Mouse (Mus musculus) left cerebral cortex, postnatal 25 days (tissue): ENCODE data around the gene Mmab. TPM values are rescaled to one million over a fixed set of nuclear protein-coding genes. Genes with fewer than 3 reads are reported as not detected.

ENCODE experiments used
- DNase-seq, 2 experiments: peaks; one replicate each; pipeline ENCODE4 v3.0.0; 2022; ENCODE audit warnings: low spot score in 2 of 2, mixed read lengths in 1 of 2
- intact Hi-C: fragments of 180-260 bp; cut with DNase I; formaldehyde crosslinking; loops from one replicate; pipeline ENCODE4 v1.15.1; 2025
- total RNA-seq, 2 experiments: library from RNA; stranded (reverse); gene quantifications; 2 replicates each; pipeline ENCODE4 v1.2.3; 2021

Mmab gene
- total RNA-seq, 2 experiments from 2014 or later: 19.2 to 20.3 TPM

DNA sequence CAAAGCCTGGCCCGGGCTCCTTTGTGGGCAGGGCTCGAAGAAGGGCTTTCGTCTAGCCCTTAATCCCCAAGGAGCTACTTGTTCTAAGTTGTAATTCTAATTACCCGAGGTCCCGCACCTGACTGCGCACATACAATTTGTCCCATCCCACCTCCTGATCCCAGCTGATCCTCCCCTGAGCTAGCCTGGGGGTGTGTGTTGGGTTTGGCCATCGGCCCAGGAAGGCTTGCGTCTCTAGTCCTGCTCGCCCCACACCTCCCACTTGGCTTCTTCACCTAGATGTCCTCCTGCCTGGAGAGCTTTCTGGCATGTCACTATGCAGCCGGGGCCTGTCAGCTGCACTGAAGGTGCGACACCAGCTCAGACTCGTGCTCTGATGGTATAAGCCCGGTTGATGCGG lies 8.3 kb downstream of the Mmab start:
- intact Hi-C loops: no loop called here
- DNase-seq: no peak

GRCm38 (mm10) chr5:114434359-114434758 lies 9.5 kb downstream of the Mmab start:
- intact Hi-C loops: no loop called here
- no peak for DNase-seq

GRCm38 (mm10) chr5:114429781-114430180 lies 14.1 kb downstream of the Mmab start:
- intact Hi-C loops: no loop called here
- DNase-seq: no peak

GRCm38 (mm10) chr5:114428621-114429020 lies 15.2 kb downstream of the Mmab start:
- intact Hi-C loops: no loop called here
- DNase-seq: no peak

DNA sequence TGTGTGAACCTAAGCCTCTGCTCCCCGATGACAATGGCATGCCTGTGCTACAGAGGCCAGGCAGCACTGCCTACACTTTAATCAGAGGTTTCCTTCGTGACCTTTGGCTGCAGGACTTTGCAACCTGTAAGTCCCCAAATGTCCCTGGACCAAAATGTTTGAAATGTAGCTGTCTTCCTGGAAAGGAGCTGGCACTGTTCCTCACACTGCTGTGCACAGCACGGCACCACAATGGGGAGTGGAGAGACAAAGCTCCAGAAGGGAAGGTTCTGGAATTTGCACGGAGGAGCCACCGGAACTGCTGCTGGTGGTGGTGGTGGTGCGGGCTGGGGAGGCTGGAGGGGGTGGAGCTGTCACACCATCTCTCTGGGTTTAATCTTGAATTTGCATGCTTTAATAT lies 17.1 kb downstream of the Mmab start:
- intact Hi-C loops: no loop called here
- no peak for DNase-seq

DNA sequence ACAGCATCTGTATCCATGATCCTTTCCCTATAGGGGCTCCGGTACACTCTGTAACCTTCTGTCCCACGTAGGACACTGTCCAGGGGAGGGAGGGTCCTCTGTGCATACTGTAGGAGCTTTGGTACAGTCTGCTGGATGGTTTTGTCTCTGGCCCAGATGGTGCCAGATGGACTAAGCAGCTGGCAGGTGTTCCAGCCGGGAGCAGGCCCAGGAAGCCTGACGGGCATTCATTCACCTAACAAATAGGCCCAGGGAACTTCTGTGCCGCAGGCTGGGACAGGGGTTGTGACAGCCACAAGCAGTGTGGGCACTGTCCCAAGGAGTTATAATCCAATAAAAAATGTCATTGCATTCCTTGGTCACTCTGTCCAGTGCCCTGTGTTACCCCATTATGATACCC lies 19.9 kb downstream of the Mmab start:
- DNase-seq: no peak

DNA sequence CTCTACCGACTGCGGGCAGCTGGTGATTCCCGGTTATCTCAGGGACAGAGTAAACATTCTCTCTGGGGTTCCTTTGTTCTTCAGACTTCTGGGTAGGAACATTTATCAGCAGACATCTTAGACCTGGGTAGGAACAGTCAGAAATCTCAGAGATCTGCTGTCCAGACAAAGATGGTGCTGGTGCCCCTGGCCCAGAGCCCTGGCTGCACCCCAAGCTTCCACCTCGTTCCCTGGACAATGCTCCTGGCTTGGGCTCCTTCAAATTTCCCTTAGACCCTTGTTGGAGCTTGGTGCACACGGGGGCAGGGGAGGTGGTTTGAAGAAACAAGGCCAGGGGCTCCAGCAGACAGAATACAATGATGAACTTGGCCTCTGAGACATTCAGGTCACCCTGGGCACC lies 21.3 kb downstream of the Mmab start:
- DNase-seq: no peak
- intact Hi-C loops: no loop called here

More for the DNA sequence above, 19.9 kb downstream of the Mmab start:
- intact Hi-C loops: no loop called here

GRCm38 (mm10) chr5:114421561-114422298 lies 22.1 kb downstream of the Mmab start:
- DNase-seq: no peak
- intact Hi-C loops: no loop called here

DNA sequence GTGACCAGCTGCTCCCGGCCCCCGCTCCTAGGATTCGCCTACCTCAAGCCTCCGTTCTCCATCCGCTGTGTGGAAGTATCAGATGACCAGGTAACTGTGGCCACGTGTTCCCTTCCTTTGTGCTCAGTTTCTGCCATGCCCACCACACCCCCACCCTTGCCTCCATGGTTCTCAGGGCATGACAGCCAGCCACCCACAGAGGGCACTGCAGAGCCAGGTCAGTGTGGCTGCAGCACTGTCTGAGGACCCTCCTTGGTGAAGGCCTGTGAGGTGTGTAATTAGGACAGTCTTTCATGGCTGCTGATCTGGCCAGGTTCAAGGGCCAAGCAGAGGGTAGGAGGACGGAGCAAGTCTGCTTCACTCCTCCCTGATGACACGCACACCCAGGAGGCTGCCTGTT lies 25.3 kb downstream of the Mmab start:
- no peak for DNase-seq
- intact Hi-C loops: no loop called here

DNA sequence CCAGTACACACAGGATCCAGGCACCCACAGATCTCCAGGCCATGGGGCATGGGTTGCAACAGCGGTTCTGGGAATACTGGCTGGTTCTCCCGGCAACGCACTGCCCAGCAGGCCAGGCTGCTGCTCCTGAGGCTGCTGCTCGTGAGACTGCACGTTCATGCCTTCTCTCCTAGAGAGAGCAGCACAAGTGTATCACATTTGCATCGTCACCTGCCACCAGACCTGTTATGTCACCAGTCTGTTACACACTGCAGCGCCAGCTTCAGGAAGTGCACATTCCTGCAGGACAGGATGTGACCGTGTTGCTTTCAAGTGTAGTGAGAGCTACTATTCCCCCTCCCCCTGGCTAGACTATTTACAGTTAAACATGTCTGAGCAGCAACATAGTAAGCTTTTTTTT lies 27.0 kb downstream of the Mmab start:
- intact Hi-C loops: no loop called here
- no peak for DNase-seq

DNA sequence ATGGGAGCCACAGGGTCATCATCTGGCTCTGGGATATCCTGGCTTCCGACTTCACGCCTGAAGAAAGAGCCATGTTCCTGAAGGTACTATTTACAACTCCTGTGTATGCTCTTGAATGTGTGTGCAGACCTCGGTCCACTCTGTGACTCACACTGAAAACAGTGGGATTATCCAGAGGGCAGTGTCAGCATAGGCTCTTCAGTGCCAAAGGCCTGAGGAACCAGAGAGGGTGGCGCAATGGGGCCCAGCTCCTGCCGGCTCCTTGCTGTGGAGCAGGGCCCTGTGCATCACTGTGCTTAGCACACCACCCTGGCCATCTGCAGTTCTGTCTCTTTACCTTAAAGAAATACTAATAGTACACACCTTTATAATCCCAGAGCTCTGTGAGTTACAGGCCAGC lies 28.3 kb downstream of the Mmab start:
- intact Hi-C loops: no loop called here
- no peak for DNase-seq

- intact Hi-C loops: no loop called here
- no peak for DNase-seq
Measured at GRCm38 (mm10) chr5:114413067-114413735, 30.7 kb downstream of the Mmab start.

DNA sequence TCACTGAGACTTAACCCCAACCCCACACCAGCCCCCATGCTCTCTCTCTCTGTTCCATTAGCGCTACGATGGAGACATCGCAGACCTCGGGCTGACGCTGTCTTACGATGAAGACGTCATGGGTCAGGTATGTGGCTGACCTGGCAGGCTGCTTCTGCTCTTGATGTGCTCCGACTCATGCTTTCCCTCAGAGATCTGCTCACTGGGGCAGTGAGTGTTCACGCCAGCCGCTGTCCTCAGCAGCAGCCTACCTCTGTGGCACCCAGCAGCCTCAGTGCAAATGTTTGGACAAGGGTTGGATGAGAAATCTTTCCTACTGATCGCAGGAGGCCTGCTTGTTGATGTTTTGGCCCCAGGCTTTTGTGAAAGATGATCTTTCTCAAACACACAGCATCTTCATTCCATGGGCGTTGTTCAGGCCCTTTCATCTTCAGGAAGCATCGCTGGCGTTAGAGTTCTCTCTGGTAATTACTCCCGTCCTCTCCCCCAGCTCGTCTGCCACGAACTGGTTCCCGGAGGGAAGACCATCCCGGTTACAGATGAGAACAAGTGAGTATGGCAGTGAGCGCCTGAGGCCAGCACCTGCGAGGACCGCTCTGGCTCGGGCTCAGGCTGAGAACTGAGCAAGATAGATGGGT lies 31.4 kb downstream of the Mmab start:
- no peak for DNase-seq
- intact Hi-C loops: no loop called here

DNA sequence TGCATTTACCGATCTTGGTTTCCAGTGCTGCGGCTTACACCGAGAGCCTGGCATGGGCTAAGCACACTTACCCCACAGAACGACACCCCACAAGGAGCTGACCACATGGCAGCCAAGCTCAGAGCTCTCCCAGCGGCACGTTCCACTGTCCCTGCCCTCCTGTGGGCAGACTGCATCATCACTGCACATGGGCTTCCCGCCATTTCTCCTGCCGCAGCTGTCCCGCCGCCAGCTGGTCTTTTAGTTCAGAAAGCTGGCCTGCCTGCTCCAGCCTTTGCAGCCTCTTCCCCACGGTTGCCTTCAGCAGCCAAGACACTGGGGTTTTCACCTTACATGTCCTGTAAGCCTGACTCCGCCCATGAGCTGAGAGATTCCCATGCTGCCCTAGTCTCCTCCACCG lies 33.4 kb downstream of the Mmab start:
- intact Hi-C loops: no loop called here
- no peak for DNase-seq

DNA sequence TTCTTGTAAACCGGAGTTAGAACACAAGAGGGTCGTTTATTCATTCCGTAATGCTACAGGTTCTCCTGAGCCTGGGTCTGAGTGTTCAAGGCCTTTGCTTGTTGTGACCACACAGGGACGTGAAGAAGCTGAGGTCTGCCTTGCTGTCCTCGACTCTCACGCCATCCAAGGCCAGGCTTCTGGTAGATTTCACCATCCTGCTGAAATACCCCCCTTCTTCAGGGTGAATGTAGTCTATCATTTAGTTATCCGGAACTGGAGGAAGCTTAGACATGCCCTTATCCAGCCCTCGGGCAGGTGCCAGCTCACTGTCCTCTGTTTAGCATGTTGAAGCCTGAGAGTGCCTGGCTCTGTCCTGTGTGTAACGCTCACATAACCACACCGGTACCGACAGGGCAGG lies 35.0 kb downstream of the Mmab start:
- intact Hi-C loops: no loop called here
- DNase-seq: no peak

- intact Hi-C loops: no loop called here
- DNase-seq: no peak
Measured at GRCm38 (mm10) chr5:114407810-114408209, 36.0 kb downstream of the Mmab start.

DNA sequence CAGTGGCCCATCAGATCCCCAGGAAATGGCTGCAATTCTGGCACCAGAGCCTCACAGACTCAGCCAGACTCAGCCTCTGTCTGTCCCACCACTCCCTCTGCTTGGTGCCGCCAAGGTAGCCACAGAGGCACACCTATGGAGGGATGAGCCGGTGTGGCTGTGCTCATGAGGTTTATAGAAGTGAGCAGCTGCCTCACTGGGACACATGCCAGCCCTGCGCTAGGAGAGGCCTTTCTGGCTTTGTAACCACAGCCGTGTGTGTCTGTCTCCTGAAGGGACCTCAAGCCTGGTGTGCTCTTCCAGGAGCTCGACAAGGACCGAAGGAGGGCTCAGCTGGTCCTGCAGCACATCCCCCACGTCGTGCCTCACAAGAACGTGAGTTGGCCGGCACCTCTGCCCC lies 36.6 kb downstream of the Mmab start:
- intact Hi-C loops: no loop called here

DNA sequence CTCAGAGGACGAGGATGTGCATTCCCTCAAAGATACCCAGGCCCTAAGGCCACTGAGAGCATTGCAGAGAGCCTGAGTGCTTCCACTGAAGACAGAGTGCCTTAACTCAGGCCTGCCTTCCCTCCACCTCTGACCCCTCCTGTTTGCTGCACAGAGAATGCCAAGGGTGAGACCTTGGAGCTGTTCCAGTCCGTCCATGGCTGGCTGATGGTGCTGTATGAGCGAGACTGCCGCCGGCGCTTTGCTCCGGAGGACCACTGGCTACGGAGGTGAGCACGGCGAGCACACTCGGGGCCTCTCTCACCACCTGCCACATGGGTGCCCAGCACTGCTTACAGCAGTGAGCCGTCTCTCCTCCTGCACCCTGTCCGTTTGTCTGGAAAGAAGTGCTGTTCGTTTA lies 37.3 kb downstream of the Mmab start:
- DNase-seq: no peak
- intact Hi-C loops: no loop called here

More for the DNA sequence above, 36.6 kb downstream of the Mmab start:
- no peak for DNase-seq

DNA sequence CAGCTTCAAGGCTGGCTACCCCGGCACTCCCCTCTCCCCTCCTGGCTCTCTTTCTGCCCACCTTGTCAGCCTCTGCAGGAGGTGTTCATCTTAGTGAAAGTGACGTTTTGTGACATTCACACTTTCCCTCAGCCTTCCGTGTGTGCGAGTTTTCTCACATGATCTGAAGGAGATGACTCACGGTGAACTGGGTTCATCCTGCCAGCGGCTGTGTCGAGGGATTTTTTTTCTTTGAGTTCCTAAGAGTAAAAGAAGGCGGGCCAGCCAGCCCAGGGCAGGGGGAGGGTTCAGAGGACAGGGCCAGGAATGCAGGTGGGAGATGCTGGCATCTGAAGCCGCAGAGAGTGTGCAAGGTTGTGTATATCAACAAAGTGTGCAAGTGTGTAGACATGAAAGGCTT lies 50.7 kb downstream of the Mmab start:
- DNase-seq: peak in 1 of 2 experiments; percentile 52
- intact Hi-C loops: no loop called here

DNA sequence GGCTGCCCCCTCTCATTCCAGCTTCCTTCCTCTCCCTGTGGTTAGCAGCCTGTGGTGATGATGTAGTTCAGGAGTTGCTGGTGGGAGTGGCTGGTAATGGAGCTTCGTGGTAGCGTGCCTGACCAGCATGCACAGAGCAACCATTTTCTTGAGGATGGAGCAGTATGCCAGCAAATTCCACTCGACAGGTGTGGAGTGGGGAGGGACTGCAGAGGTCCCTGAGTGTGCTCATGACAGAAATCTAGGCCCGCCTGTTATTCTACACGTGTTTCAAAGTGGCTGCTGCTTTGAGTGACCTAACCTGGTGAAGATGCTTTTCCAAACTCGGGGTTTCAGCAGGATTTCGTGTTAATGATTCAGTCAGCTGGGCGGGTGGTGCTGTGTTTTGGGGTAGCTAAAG lies 59.4 kb downstream of the Mmab start:
- DNase-seq: no peak
- intact Hi-C loops: loop anchor here (5.0 kb wide), 2 partner anchors 58 to 612 kb away; partner anchors contain the start of genes Iscu, Mmab, Mvk and Sart3
